Mouse (Mus musculus) heart, postnatal 10 days (tissue): Measurements from ENCODE around the gene Irf9. TPM values are rescaled to one million over a fixed set of nuclear protein-coding genes. Genes with fewer than 3 reads are reported as not detected.

Experiments
- DNase-seq, 2 experiments: peaks; one replicate each; pipeline ENCODE4 v3.0.0; 2021
- intact Hi-C: fragments of 180-260 bp; cut with DNase I; formaldehyde crosslinking; loops from one replicate; pipeline ENCODE4 v1.15.1; 2025
- total RNA-seq, 2 experiments: library from RNA; stranded (reverse); gene quantifications; 2 replicates each; pipeline ENCODE4 v1.2.3; 2021

The Irf9 gene
- total RNA-seq, 2 experiments from 2014 or later, result 9.2 to 11.3 TPM

DNA sequence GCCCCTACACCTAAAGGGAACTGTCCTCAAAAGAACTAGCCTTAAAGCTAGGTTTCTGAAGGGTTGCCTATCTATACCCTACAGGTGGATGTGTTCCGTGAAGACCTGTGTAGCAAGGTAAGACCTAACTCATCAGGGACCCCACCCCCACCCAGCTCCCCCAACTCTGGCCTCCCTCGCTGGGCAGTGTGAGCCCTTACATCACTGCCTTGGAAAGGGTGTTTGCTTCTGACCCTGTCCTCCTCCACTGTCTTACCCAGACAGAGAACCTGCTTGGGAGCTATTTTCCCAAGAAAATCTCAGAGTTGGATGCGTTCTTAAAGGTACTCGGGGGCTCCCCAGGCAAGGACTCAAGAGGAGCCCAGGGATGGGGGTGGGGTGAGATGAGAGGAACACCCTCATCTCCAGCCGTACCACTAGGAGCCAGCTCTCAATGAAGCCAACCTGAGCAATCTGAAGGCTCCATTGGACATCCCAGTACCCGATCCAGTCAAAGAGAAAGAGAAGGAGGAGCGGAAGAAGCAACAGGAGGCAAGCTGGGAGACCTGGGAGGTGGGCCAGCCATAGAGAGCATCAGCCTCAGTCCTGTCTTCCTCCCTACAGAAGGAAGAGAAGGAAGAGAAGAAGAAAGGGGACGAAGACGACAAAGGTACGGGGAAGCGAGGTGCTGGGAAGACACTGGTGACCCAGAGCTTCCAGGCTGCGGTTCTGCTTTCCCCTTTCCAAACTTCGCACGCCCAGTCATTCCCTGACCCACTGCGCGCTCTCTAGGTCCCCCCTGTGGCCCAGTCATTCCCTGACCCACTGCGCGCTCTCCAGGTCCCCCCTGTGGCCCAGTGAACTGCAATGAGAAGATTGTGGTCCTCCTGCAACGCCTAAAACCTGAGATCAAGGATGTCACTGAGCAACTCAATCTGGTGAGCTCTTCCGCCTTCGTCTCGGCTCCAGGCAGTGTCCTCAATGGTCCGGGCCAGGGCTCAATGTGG lies 23.6 kb upstream of the Irf9 start:
- no peak for DNase-seq
- intact Hi-C loops, result no loop called here

DNA sequence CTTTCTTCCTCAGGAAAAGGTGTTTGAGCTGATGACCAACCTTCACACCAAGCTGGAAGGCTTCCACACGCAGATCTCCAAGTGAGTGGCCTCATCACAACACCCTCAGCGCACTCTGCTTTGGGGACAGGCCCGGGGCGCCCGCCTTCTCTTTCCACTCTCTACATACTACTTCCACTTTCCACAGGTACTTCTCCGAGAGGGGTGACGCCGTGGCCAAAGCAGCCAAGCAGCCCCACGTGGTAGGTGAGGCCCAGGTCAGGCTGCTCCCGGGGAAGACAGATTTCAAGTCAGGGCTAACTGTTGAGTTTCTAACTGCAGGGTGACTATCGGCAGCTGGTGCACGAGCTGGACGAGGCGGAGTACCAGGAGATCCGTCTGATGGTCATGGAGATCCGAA lies 22.6 kb upstream of the Irf9 start:
- intact Hi-C loops, result no loop called here
- no peak for DNase-seq

DNA sequence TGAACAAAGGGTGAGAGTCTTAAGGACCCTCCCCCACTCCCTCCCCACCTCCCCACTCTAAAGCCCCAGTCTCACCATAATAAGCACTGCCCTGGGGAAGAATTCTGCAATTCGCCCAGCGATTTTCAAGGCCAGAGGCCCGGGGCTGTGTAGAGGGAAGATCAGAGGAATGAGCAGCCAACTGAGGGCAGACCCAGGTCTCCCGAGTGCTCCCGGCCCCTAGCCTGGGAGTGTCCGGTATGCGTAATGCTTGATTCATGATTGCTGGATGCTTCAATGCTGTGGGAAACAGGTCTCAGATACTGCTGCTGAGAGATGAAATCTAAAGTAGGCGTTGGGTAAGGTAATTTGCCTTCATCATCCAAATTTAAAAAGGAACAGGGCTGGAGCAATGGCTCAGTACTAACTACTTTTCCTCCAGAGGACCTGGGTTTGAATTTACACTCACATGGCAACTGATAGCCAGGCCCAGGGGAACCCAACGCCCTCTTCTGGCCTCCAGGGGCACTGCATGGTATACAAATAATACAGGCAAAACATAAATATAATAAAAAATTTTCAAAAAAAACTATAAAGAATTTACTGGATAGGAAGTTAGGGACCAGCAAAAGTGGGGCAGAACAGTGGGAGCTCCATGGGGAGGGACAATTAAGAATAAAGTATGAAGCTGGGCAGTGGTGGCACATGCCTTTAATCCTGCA lies 21.2 kb upstream of the Irf9 start:
- no peak for DNase-seq
- intact Hi-C loops, result no loop called here

DNA sequence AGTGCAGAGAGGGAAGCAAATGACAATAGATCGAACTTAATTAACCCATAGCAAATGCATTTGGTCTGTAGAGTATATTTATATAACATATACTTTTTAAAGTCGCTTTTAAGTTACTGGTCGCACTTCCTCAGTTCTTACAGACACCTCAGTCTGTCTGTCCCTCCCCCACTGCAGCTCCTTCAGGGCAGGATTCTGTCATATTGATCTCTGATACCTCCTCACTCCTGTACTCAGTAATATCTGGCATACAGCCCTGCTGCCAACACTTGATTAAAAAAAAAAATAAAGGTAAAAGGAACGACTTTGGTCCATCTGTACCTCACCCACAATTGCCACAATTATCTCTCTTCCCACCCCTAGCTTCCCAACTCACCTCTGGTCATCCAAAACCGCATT lies 19.1 kb upstream of the Irf9 start:
- no peak for DNase-seq
- intact Hi-C loops, result no loop called here

DNA sequence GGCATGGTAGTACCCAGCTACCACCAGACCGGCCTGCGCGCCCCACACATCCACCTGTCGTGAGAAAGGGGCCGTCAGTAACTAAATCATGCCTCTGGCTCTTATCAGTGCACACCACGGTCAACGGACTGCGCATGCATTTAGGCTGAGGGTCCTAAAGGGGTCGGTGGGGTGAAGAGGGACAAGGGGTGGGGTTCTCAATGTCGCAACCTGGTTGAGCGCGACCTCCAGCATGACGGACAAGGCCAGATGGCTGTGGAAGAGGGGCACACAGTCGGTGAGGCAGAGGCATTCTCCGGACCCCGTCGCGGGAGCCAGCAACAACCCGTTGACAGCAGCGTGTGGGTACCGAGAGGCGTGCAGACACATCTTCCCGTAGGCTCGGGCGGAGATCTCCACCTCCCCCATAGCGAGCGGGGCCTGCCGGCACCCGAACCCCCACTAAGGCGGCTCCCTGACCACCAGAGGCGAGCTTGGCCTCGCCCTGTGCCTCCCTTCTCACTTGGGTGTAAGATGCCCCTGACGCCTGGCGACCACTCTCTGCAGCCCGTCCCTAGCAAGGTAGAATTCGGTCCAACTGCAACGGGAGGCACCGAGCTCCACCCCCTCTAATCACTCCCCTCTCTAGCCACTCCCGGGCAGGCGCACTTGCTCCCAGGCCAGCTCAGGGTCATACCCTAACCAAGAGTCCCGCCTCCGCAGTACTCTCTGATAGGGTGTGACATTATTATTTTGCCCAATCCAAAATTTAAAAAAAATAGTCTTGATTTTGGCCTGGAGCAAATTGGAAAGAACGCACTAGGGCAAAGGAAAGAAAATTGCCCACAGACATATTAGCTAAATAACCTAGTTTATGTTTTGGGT lies 18.4 kb upstream of the Irf9 start, which contains the start of gene Emc9:
Emc9 (minus strand) TSS at position 601 of the 864 bp plus-strand sequence.
- DNase-seq, result peak; percentile 86
- intact Hi-C loops, result no loop called here

DNA sequence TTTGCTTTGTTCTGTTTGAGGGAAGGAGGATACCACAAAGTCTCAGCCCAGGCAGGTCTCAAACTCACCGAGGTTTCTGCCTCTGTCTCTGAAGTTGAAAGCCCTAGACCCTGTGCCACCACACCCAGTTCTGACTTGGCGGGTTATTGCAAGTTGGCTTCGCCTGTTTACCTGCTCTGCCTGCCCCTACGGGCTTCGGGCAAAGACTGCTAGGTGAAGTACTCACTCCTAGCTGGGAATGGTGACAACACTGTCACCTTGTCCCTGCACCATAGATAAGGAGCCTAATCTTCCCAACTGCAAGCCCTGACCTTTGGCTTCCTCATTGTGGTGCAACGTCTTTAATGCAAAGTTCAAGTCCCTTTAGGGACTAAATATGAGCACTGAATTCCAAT lies 17.8 kb upstream of the Irf9 start:
- DNase-seq, result peak in 1 of 2 experiments; percentile 25
- intact Hi-C loops, result no loop called here

DNA sequence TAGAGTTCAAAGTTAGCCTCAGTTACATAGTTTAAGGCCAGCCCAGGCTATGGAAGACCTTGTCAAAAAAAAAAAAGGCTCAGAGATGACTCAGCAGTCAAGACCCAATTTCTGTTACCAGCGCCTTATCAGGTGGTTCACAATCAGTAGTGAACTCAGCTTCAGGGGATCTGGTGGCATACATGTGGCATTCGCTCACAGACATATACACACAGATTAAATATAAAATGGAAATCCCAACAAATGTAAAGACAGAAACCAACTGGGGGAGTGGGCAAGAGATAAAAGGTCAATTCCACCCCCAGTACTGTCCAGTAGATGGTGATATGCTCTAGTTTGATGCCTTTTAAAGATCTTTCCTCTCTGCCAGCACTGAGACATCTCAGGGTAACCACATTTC lies 17.2 kb upstream of the Irf9 start:
- no peak for DNase-seq
- intact Hi-C loops, result no loop called here

DNA sequence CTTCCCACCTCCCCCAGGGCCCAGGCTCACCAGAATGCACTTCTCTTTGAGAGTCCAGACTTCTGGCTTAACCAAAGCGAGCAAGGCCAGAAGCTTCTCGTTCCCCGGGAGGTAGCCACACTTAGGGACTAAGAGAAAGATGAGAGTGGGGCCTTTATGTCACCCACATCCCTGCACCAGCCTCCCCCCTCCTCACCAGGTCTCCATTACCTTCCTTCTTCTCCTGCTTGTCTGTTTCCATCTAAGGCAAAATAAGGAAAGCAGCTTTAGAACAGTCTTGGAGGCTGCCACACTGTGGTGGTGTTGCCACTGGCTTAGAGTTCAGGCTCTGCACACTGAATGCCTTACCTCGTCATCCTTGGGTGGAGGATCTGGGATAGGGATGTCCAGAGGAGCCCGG lies 14.1 kb upstream of the Irf9 start:
- intact Hi-C loops, result no loop called here
- no peak for DNase-seq

DNA sequence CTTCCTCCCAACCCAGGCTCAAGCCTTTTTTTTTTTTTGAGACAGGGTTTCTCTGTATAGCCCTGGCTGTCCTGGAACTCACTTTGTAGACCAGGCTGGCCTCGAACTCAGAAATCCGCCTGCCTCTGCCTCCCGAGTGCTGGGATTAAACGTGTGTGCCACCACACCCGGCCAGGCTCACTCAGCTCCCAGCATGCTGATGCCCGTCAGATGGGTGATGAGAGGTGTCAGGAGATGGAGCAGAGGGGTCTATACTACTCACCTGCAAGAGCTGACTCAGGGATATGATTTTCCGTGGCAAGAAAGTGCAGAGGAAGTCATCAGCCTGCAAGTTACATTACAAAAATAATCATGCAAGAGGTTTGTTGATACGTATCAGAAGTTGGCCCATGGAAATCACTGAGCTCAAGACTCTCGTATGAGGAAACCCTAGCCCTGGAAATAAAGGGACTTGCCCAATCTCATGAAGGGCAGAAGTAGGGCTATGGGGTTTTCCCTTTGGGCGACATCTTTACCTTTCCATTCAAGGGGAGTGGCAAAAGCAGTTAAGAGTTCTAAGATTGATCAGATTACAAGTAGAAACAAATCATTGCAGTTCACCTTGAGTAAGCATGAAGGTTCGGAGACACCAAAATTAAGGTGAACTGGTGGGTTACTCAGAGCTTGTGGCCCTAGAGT lies 13.5 kb upstream of the Irf9 start:
- DNase-seq, result no peak
- intact Hi-C loops, result no loop called here

DNA sequence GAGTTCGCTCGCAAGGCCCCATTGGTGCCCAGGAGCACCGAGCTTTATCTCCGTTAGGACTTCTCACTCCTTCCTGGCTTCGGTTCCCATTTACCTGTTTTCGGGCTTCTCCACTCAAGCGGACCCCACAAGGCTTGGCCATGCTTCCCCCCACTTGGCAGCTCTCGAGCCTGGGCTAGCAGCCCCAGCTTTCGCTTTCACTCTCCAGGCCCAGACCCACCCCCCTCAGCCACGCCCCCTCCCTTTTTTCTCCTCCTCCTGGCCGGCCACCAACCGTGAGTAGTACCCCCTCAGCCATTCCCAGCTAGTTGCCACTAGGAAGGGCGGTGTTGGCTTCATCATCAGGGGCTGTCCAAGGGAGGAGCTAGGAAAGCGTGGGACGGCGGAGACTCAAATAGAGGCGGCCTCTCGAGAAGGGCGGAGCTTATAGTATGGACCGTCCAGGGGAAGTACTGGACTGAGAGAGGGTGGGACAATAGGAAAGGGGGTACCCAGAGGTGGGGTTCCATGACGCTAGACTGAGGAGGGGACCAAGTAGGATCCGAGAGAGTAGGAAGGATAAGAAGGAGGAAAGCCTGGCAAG lies 12.5 kb upstream of the Irf9 start, which contains the start of gene Psme2:
Psme2 (minus strand) TSS at position 366 of the 583 bp plus-strand sequence.
- intact Hi-C loops, result no loop called here
- peak; percentile 96 to 97 for DNase-seq

DNA sequence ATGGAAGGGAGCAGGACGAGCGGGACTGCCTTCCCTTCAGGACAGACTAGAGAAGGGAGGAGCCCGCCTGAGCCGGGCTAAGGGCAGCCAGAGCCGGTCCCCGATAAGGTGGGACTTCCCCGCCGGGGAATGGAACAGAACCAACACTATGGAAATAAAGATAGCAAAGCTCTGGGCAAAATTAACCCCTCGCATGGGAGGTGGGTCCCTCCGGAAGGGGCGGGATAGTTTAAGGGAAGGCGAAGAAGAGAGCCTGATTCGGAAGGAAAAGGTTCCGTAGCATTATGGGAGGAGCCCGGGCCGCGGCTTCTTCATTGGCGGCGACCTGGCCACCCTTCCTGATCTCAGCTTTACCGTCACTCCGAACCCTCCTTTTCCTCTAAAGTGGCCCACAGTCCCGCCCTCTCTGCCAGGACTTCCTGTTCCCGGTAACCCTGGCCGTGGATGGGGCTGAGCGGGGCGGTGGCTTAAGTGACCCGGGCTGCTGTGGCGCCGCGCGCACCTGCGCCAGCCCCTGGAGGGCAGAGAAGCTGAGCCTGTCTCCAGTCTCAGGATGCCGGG lies 12.0 kb upstream of the Irf9 start, which contains the start of gene Rnf31:
Rnf31 (plus strand) TSS at position 378 of the 561 bp plus-strand sequence.
- DNase-seq, result peak; percentile 96
- intact Hi-C loops, result no loop called here

DNA sequence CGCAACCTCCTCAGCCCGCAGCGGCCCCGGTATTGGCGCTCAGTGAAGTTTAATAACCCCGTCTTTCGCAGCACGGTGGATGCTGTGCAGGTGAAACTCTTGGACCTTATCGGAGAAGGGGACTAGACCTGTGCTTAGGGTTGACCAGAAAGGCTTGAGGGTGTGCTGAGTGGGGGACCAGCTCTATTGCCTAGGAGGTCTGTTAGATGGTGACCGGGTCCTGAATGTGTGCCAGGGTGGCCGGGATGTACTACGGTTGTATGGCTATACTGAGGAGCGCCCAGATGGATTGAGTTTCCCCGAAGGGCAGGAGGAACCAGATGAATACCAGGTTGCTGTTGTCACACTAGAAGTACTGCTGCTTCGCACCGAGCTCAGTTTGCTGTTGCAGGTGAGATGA lies 11.1 kb upstream of the Irf9 start:
- intact Hi-C loops, result no loop called here
- peak in 1 of 2 experiments; percentile 40 for DNase-seq

DNA sequence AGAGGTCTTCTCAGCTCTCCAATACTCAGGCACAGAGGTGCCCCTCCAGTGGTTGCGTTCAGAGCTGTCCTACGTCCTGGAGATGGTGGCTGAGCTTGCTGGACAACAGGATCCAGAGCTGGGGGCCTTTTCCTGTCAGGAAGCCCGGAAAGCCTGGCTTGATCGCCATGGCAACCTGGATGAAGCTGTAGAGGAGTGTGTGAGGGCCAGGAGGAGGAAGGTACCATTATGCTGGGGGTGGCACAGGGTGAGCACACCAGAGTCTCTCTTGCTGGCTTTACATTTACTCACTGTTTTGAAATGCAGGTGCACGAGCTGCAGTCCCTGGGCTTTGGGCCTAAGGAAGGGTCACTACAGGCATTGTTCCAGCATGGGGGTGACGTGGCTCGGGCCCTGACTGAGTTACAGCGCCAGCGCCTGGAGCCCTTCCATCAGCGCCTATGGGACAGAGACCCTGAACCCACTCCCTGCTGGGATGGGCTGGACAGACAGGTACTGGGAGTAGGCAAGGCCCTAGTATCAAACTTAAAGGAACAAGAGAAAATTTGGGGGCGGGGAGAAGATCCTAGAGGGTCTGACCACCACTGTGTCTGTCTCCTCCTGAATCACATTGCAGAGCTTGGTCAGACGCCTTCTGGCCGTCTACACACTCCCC lies 7.2 kb upstream of the Irf9 start:
- intact Hi-C loops, result no loop called here
- no peak for DNase-seq

DNA sequence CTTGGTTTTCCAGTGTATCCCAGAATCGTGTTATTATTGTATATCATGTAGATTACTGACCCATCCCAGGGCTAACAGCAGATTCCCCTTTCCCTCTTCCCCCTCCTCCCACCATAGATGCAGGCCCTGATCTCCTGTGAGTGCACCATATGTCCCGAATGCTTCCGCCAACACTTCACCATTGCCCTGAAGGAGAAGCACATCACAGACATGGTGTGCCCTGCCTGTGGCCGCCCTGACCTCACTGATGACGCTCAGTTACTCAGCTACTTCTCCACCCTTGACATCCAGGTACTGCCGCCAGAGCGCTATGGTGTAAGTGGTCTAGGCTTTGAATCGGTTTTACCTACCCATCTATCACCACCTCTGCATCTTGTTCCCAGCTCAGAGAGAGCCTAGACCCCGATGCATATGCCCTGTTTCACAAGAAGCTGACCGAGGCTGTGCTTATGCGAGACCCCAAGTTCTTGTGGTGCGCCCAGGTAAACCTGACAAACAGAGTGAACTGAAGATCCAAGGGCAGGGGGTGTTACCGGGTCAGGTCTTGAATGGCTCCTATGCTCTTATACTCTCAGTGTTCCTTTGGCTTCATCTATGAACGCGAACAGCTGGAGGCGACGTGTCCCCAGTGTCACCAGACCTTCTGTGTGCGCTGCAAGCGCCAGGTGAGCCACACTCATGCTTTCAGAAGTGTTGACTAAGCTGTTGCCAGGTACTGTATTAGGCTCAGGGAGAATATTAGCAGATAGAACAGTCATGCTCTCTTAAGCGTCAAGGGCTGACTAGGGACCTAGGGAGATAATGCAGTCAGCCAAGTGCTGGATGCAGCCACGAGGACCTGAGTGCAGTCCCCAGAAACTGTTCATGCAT lies 4.6 kb upstream of the Irf9 start:
- no peak for DNase-seq
- intact Hi-C loops, result no loop called here

DNA sequence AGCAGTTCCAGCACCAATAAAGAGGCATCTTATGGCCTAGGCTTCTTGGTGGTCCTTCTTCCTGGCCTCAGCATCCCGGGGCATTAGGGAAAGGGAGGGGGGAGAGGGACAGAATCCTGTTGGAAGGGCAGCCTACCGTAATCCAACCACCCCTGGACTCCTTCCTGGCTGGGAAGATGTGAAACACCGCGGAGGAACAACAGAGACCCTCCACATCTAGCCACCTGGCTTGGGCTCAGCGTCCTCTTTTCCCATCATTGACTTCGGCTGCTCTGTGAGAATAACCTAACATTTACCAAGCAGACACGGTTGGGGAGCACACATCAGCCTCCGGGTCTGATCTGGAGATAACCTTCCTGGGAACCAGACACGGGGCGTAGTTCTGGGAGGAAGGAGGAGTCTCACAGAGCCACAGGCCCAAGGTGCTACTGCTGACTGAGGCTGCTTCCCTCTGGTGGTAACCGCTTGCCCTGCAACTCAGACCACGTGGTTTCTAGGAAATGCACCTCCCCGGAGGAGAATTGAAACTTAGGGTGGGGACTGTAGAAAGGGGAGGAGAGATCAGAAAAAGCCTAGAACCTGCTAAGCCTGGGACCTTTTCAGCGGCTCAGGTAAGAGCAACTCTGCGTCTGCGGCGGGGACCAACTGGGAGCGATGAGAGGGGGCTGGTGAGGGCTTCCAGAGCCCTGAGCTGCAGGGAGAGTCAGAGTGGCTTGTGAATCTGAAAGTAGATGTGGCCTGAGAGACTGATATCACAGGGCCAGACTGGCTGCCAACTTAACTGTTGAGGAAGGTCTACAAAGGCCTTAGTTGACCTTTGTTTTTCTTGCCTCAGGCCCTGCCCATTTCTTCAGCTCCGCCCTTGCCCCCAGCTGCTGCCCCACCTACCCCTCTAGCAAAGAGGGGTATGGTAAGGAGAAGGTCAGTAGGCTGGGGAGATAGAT lies 534 bp downstream of the Irf9 start:
- peak; percentile 93 to 95 for DNase-seq
- intact Hi-C loops, result loop anchor here (1.0 to 5.0 kb wide), 2 partner anchors 44 to 107 kb away; partner anchors contain the start of genes A730061H03Rik and Dcaf11

DNA sequence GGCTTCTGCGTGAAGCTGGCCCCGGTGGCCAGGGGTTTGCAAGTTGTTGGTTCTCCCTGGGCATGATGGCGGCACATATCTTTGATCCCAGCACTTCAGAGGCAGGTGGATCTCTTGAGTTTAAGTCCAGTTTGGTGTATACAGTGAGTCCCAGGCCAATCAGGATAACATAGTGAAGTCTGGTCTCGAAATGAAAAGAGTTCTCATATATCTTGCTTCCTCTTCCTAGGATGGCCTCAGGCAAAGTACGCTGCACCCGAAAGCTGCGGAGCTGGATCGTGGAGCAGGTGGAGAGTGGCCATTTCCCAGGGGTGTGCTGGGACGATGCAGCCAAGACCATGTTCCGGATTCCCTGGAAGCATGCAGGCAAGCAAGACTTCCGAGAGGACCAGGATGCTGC lies 1.5 kb downstream of the Irf9 start:
- DNase-seq, result no peak
- intact Hi-C loops, result loop anchor here (1.0 to 5.0 kb wide), 2 partner anchors 45 to 108 kb away; partner anchors contain the start of genes A730061H03Rik and Dcaf11
